Mouse (Mus musculus): ENCODE data around the gene Gpx1. TPM values are rescaled to one million over a fixed set of nuclear protein-coding genes. Genes with fewer than 3 reads are reported as not detected.

Gene Gpx1
- polyA plus RNA-seq, 1 experiment from 2014 or later, result 1,171 TPM

DNA sequence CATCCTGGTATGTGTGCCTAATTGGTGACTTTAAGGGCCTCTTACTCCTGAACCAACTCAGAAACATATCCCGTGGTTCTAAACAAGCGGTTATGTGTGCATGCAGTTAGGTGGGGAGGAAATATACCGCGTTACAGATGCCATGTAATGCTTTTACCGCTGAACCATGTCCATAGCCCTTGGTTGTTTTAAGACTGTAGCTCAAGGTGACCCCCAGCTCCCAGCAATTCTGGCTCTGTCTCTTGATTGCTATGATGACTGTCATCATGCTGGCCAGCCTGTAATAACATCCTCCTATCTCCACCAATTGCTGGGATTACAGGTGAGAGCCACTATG is 2.4 kb downstream of the Gpx1 start:
- Histone ChIP-seq H3K36me3 (no peaks in the 10 kb centered on the region), H3K9me3 (no peaks in the 10 kb centered on the region), H3K4me2 (peak overlapping the region; percentile 64; the same call in 1 of the 2 replicates), H3K9ac (no peak overlapping the region), H3K4me3 (replicated peaks) (peak overlapping the region; percentile 60; the same call in 1 of the 2 replicates), H3K27me3 (replicated peaks) (no peaks in the 10 kb centered on the region), H3K4me1 (peaks cover 18% of the 10 kb centered on the region), H3K27ac (peak overlapping the region; percentile 93)
- no peak for ATAC-seq (ENCODE audit: insufficient read depth, low FRiP score, low read depth)
- 75% methylated on average over 5 of the region's 5 CpGs for WGBS

DNA sequence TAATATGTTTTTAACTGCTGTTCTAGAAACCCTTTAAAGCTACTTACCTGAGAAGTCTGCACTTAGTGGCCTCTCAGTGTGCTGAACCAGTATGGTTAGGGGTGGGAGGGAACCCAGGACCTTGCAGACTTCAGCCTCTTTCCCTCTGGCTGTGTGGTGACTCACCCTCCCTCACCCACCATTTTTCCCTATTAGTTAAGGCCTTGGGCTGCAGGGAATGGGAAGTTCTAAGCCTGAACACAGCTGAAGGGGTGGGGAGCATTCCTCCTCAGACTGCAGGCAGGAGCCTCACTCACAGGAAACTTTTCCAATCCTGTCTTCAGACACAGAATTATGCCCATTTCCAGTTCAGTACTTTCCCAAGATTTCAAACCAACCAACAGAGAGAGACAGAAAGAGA is 3.1 kb downstream of the Gpx1 start:
- Histone ChIP-seq H3K4me3 (replicated peaks) (0 out of 2 replicates have a peak overlapping the region, but pooled peaks have one; percentile 1), H3K4me1 (peaks cover 18% of the 10 kb centered on the region), H3K9me3 (no peaks in the 10 kb centered on the region), H3K9ac (no peak overlapping the region), H3K27me3 (replicated peaks) (no peaks in the 10 kb centered on the region), H3K36me3 (no peaks in the 10 kb centered on the region), H3K4me2 (peak overlapping the region; percentile 10; the same call in 1 of the 2 replicates), H3K27ac (peak overlapping the region; percentile 93)
- no peak for ATAC-seq (ENCODE audit: insufficient read depth, low FRiP score, low read depth)

- H3K9me3 ChIP-seq, result no peaks in the 10 kb centered on the region
- 17% methylated on average over 5 of the region's 5 CpGs for WGBS
- ATAC-seq (ENCODE audit: insufficient read depth, low FRiP score, low read depth), result no peak
- H3K36me3 ChIP-seq, result no peaks in the 10 kb centered on the region
- H3K4me2 ChIP-seq, result peak overlapping the region; percentile 10; the same call in 1 of the 2 replicates
- H3K4me3 ChIP-seq (replicated peaks), result no peak overlapping the region
- H3K4me1 ChIP-seq, result peaks cover 18% of the 10 kb centered on the region
- H3K27me3 ChIP-seq (replicated peaks), result no peaks in the 10 kb centered on the region
- peak overlapping the region; percentile 93 for H3K27ac ChIP-seq
- H3K9ac ChIP-seq, result no peak overlapping the region
Observed at GRCm38 (mm10) chr9:108342301-108342831, 3.7 kb downstream of the Gpx1 start.

- H3K27ac ChIP-seq, result peak overlapping the region; percentile 54; the same call in 1 of the 2 replicates
- H3K9ac ChIP-seq, result no peak overlapping the region
- WGBS, result 63% methylated on average over 3 of the region's 3 CpGs
Observed at GRCm38 (mm10) chr9:108343331-108343730, 4.6 kb downstream of the Gpx1 start.

GRCm38 (mm10) chr9:108343835-108344234 is 5.1 kb downstream of the Gpx1 start:
- Histone ChIP-seq H3K4me1 (peaks cover 18% of the 10 kb centered on the region), H3K9me3 (no peaks in the 10 kb centered on the region), H3K27ac (no peak overlapping the region), H3K9ac (no peak overlapping the region), H3K36me3 (no peaks in the 10 kb centered on the region), H3K4me2 (no peak overlapping the region), H3K4me3 (replicated peaks) (no peak overlapping the region), H3K27me3 (replicated peaks) (no peaks in the 10 kb centered on the region)
- no peak for ATAC-seq (ENCODE audit: insufficient read depth, low FRiP score, low read depth)
- WGBS, result 83% methylated on average over 1 of the region's 1 CpGs

More at GRCm38 (mm10) chr9:108343331-108343730, 4.6 kb downstream of the Gpx1 start:
- no peaks in the 10 kb centered on the region for H3K9me3 ChIP-seq
- H3K4me3 ChIP-seq (replicated peaks), result no peak overlapping the region
- ATAC-seq (ENCODE audit: insufficient read depth, low FRiP score, low read depth), result no peak
- H3K4me2 ChIP-seq, result no peak overlapping the region
- peaks cover 16% of the 10 kb centered on the region for H3K4me1 ChIP-seq
- H3K36me3 ChIP-seq, result no peaks in the 10 kb centered on the region
- no peaks in the 10 kb centered on the region for H3K27me3 ChIP-seq (replicated peaks)

DNA sequence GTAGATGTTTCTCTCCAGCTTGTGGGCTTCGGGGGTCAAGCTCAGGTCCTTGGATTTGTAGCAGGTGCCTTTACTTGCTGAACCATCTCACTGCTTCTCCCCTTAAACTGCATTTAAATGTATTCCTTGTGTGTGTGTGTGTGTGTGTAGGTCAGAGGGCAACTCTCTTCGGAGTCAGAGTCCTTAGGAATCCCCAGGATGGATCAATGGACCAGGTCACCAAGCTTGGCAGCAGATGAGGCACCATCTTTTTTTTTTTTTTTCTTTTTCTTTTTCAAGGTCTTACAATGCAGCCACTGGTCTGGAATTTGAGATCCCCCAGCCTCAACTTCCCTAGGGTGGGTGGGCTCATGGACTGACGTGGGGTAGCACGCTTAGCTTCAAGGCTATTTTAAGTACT is 5.8 kb downstream of the Gpx1 start:
- WGBS, result 83% methylated on average over 4 of the region's 4 CpGs
- ATAC-seq (ENCODE audit: insufficient read depth, low FRiP score, low read depth), result no peak
- Histone ChIP-seq H3K4me2 (no peak overlapping the region), H3K36me3 (no peaks in the 10 kb centered on the region), H3K27me3 (replicated peaks) (no peaks in the 10 kb centered on the region), H3K27ac (no peak overlapping the region), H3K9me3 (no peaks in the 10 kb centered on the region), H3K4me3 (replicated peaks) (no peak overlapping the region), H3K4me1 (peaks cover 23% of the 10 kb centered on the region), H3K9ac (no peak overlapping the region)

DNA sequence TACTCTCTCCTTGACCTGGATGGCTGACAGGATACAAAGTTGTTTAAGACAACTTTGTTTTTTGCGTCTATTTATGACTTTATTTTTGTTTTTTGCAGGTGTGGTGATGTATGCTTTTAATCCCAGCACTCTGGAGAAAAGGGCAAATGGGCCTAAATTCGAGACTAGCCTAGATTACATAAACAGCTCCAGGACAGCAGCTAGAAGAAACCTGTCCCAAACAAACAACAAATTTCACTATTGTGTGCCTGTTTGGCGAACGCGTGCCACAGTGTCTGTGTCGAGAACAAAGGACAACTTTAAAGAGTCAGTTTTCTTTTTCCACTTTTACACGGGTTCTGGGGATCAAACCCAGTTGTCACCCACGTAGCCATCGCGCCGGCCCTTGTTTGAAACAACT is 8.3 kb downstream of the Gpx1 start:
- Histone ChIP-seq H3K4me3 (replicated peaks) (peak overlapping the region; percentile 96), H3K27me3 (replicated peaks) (no peaks in the 10 kb centered on the region), H3K9ac (peak overlapping the region; percentile 35), H3K27ac (peak overlapping the region; percentile 88), H3K9me3 (no peaks in the 10 kb centered on the region), H3K4me2 (peak overlapping the region; percentile 70), H3K36me3 (peaks cover 20% of the 10 kb centered on the region), H3K4me1 (peaks cover 12% of the 10 kb centered on the region; the same call in 1 of the 2 replicates)
- 4% methylated on average over 11 of the region's 11 CpGs for whole genome bisulfite sequencing
- ATAC-seq (ENCODE audit: insufficient read depth, low FRiP score, low read depth), result no peak

DNA sequence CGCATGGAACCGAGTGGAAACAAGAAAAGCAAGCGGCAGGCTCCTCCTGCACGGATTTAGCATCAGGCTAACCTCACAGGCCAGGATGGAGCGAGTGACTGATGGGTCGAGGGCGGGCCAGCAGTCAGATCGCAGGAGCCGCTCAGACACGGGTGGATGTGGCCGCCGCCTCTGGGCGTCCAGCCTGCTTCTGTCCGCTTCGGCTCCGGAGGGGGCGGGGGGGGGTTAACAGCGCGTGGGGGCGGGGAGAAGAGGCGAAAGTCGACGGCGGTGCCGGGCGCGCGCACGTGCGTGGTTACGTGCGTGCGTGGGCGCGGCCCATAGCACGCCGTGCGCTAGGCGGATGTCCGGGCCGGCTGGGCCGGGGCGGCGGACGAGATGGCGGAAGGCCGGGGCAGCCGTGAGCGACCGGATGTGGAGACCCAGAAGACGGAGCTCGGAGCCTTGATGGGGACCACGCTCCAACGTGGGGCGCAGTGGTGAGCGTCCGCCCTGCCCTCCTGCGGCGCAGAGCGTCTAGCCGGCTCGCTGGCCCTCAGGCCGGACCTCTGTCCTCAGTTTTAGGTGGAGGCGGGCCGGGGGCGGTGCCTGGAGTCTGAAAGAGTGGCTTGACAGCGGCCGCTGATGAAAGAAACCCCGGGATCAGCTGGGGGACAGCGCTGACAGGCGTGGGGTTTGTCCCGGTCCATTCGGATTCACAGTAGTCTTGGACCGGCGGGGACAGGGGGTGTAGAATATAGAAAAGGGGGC is 9.0 kb downstream of the Gpx1 start, which contains the start of gene Usp4:
Gene Usp4, plus strand, starts transcription at position 314 of the 750 bp plus-strand sequence.
- under 1% methylated on average over 74 of the region's 75 CpGs for WGBS
- Histone ChIP-seq H3K9ac (peak within 1 kb of the TSS; percentile 35), H3K4me2 (peak within 1 kb of the TSS; percentile 70), H3K27ac (peak within 1 kb of the TSS; percentile 88), H3K27me3 (replicated peaks) (no peaks in the 10 kb centered on the region), H3K4me1 (peaks cover 9% of the 10 kb centered on the region; the same call in 1 of the 2 replicates), H3K4me3 (replicated peaks) (peak within 1 kb of the TSS; percentile 96), H3K9me3 (no peaks in the 10 kb centered on the region), H3K36me3 (peaks cover 27% of the 10 kb centered on the region)
- peak; percentile 94 for ATAC-seq (ENCODE audit: insufficient read depth, low FRiP score, low read depth)

- H3K36me3 ChIP-seq, result peaks cover 32% of the 10 kb centered on the region
- no peaks in the 10 kb centered on the region for H3K27me3 ChIP-seq (replicated peaks)
- H3K4me1 ChIP-seq, result peaks cover 9% of the 10 kb centered on the region; the same call in 1 of the 2 replicates
- no peaks in the 10 kb centered on the region for H3K9me3 ChIP-seq
- WGBS, result 4% methylated on average over 14 of the region's 14 CpGs
- H3K4me3 ChIP-seq (replicated peaks), result peak overlapping the region; percentile 96
- peak overlapping the region; percentile 88; the same call in 1 of the 2 replicates for H3K27ac ChIP-seq
- H3K9ac ChIP-seq, result peak overlapping the region; percentile 35
- ATAC-seq (ENCODE audit: insufficient read depth, low FRiP score, low read depth), result no peak
- H3K4me2 ChIP-seq, result peak overlapping the region; percentile 70
Observed at GRCm38 (mm10) chr9:108348290-108348680, 9.6 kb downstream of the Gpx1 start.

DNA sequence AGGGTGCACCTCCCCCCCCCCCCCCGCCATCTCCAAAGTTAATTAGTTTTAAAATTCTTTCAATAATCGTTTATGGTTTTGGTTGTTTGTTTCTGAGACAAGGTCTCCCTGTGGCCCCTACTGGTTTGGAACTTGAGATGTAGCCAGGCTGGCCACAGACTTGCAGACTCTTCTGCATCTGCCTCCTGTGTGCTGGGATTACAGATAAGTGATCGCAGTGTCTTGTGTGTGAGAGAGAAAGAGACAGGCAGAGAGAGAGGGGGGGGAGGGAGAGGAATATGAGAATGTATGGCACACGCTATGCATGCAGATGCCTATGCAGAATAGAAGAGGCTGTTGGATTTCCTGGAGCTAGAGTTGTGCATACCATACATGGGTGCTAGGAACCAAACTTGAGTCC is 11.0 kb downstream of the Gpx1 start:
- no peak overlapping the region for H3K4me3 ChIP-seq (replicated peaks)
- H3K4me1 ChIP-seq, result peaks cover 9% of the 10 kb centered on the region; the same call in 1 of the 2 replicates
- no peak for ATAC-seq (ENCODE audit: insufficient read depth, low FRiP score, low read depth)
- no peak overlapping the region for H3K4me2 ChIP-seq
- no peak overlapping the region for H3K27ac ChIP-seq
- peaks cover 44% of the 10 kb centered on the region for H3K36me3 ChIP-seq
- no peaks in the 10 kb centered on the region for H3K27me3 ChIP-seq (replicated peaks)
- H3K9me3 ChIP-seq, result no peaks in the 10 kb centered on the region
- 83% methylated on average over 4 of the region's 4 CpGs for WGBS
- no peak overlapping the region for H3K9ac ChIP-seq

GRCm38 (mm10) chr9:108378234-108378633 is 39.5 kb downstream of the Gpx1 start:
- H3K4me3 ChIP-seq (replicated peaks), result no peak overlapping the region
- 77% methylated on average over 9 of the region's 9 CpGs for WGBS
- no peaks in the 10 kb centered on the region for H3K4me1 ChIP-seq
- H3K27me3 ChIP-seq (replicated peaks), result no peaks in the 10 kb centered on the region
- peak; percentile 75 for ATAC-seq (ENCODE audit: insufficient read depth, low FRiP score, low read depth)
- H3K36me3 ChIP-seq, result peaks cover 45% of the 10 kb centered on the region
- 0 out of 2 replicates have a peak overlapping the region, but pooled peaks have one; percentile 9 for H3K27ac ChIP-seq
- H3K9ac ChIP-seq, result no peak overlapping the region
- no peaks in the 10 kb centered on the region for H3K9me3 ChIP-seq
- H3K4me2 ChIP-seq, result no peak overlapping the region

- Histone ChIP-seq H3K4me3 (replicated peaks) (no peak overlapping the region), H3K27ac (0 out of 2 replicates have a peak overlapping the region, but pooled peaks have one; percentile 9), H3K36me3 (peaks cover 40% of the 10 kb centered on the region), H3K4me1 (no peaks in the 10 kb centered on the region), H3K9me3 (no peaks in the 10 kb centered on the region), H3K4me2 (no peak overlapping the region), H3K27me3 (replicated peaks) (no peaks in the 10 kb centered on the region), H3K9ac (no peak overlapping the region)
- peak; percentile 37; the same call in 1 of the 2 replicates for ATAC-seq (ENCODE audit: insufficient read depth, low FRiP score, low read depth)
- WGBS, result 72% methylated on average over 5 of the region's 5 CpGs
Observed at GRCm38 (mm10) chr9:108378736-108379135, 40.0 kb downstream of the Gpx1 start.
